Mouse (Mus musculus) midbrain, embryonic 13.5 days (tissue): Measurements from ENCODE around the gene Iqcf4. TPM values are rescaled to one million over a fixed set of nuclear protein-coding genes. Genes with fewer than 3 reads are reported as not detected.
"Not testable (repeated sequence)": the region's sequence is repeated elsewhere in the genome, so short reads cannot be mapped to it uniquely, and the experiment has no call there.

Experiments used
- ATAC-seq: fragments of 200-750 bp; cut with Nextera tagmentation; 2 replicates; pipeline ENCODE4 v1.8.0; 2017; ENCODE audit warnings: mild to moderate bottlenecking, moderate TSS enrichment, moderate library complexity
- H3K27ac ChIP-seq: fragments of 300-500 bp; sonication (generic); 2 replicates; pipeline ENCODE4 v1.5.1; 2015; ENCODE audit warnings: inconsistent platforms, mild to moderate bottlenecking, moderate library complexity
- H3K27me3 ChIP-seq: fragments of 300-500 bp; sonication (generic); 2 replicates; pipeline ENCODE4 v1.6.1; 2015; ENCODE audit warnings: mild to moderate bottlenecking, inconsistent platforms
- H3K36me3 ChIP-seq: fragments of 300-500 bp; sonication (generic); 2 replicates; pipeline ENCODE4 v1.6.1; 2015; ENCODE audit warnings: mild to moderate bottlenecking, inconsistent platforms
- H3K4me1 ChIP-seq: fragments of 300-500 bp; sonication (generic); replicated peaks from 2 replicates; pipeline ENCODE4 v1.6.1; 2015; ENCODE audit warnings: inconsistent platforms
- H3K4me2 ChIP-seq: fragments of 300-500 bp; sonication (generic); replicated peaks from 2 replicates; pipeline ENCODE4 v1.6.1; 2015; ENCODE audit warnings: moderate library complexity, mild to moderate bottlenecking, inconsistent platforms
- H3K4me3 ChIP-seq: fragments of 300-500 bp; sonication (generic); replicated peaks from 2 replicates; pipeline ENCODE4 v1.5.1; 2015; ENCODE audit warnings: mild to moderate bottlenecking, inconsistent platforms
- H3K9ac ChIP-seq: fragments of 300-500 bp; sonication (generic); replicated peaks from 2 replicates; pipeline ENCODE4 v1.6.1; 2015; ENCODE audit warnings: mild to moderate bottlenecking, inconsistent platforms
- H3K9me3 ChIP-seq: fragments of 300-500 bp; sonication (generic); 2 replicates; pipeline ENCODE4 v1.6.1; 2016; ENCODE audit warnings: mild to moderate bottlenecking, inconsistent platforms
- WGBS: fragments of 180-500 bp; shearing (Covaris S2); methylation state at CpG from one replicate; pipeline ENCODE4 v1.1.7; 2015; 5-methylcytosine and 5-hydroxymethylcytosine counted together
- polyA plus RNA-seq: library from polyadenylated mRNA; unstranded; fragments of >200 nt; fragmentation: Nextera tagmentation; extraction: Ambion mirVana; gene quantifications from 2 replicates; pipeline ENCODE4 v1.2.1, GENCODE M21; 2015

Gene Iqcf4
- polyA plus RNA-seq: not detected in 2 replicates

DNA sequence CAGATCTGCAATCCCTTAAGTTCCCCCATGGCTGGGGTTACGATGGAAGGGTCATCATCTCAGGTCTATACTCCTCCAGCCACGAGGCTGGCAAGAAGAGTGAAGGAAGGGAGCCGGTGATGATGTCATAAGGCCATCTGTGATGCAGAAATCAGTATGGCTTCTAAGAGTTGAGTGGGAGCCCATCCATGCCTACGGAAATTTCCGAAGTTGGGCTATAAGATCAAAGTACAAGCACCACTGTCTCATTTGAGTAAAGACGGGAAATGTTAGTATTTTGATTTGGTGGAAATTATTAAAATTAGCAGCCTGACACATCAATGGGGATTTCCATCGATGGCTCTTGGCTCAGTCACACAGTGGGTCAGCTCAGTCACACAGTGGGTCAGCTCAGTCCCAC is at the start of gene Iqcf4:
Iqcf4 (minus strand) TSS at position 101 of the 400 bp plus-strand sequence.
- Histone ChIP-seq H3K9me3 (no peaks in the 10 kb centered on the region), H3K36me3 (no peaks in the 10 kb centered on the region), H3K9ac (no peak within 1 kb of the TSS), H3K4me3 (no peak within 1 kb of the TSS), H3K4me2 (no peak within 1 kb of the TSS), H3K27ac (no peak within 1 kb of the TSS), H3K4me1 (no peaks in the 10 kb centered on the region), H3K27me3 (no peaks in the 10 kb centered on the region)
- WGBS: 90% methylated on average over 7 of the region's 7 CpGs
- ATAC-seq: no peak

DNA sequence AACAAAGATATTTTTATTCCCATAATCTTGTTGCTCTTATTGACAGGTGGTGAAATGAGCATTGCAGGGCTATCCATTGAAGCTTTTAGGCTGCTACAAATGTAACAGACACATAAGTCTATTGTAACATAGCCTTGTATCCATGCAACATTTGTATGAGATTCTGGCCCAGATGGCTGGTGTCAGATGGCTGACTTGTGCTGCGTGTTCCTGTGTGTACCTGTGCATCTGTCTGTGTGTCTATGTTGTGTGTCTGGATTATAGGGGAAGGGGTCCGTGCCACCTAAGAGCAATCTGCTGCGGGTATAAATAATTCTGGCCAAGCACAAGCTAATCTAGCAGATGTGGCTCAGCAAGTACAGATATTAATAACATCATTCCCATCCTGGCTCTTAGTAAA is 46.7 kb upstream of the Iqcf4 start:
- Histone ChIP-seq H3K27me3 (no peaks in the 10 kb centered on the region), H3K4me3 (no peak overlapping the region), H3K27ac (no peak overlapping the region), H3K9ac (no peak overlapping the region), H3K36me3 (no peaks in the 10 kb centered on the region), H3K4me1 (no peaks in the 10 kb centered on the region), H3K4me2 (no peak overlapping the region), H3K9me3 (peaks cover 3% of the 10 kb centered on the region; the same call in 1 of the 2 replicates)
- 85% methylated on average over 3 of the region's 3 CpGs for WGBS
- ATAC-seq: no peak

DNA sequence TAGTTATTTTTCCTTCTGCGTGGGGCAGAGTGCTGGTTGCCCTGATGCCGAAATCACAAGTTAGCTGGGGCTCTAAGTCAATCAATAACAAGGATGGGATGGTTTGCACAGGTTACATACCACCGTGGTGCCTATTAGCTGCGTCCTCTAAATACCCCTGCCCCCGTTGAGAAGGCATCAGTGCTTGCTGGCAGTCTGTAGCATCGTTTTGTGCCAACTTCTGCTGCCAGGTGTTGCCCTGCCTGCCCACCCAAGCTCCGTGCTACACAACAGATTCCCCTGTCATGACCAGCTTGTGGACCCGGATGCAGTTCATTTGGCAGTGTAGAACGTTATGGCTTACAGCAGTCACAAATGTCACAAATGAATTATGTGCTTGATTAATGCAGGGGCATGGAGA is 45.5 kb upstream of the Iqcf4 start:
- ATAC-seq: no peak
- no peak overlapping the region for H3K4me2 ChIP-seq
- no peaks in the 10 kb centered on the region for H3K27me3 ChIP-seq
- no peak overlapping the region for H3K9ac ChIP-seq
- H3K27ac ChIP-seq: no peak overlapping the region
- H3K9me3 ChIP-seq: peaks cover 3% of the 10 kb centered on the region; the same call in 1 of the 2 replicates
- H3K36me3 ChIP-seq: no peaks in the 10 kb centered on the region
- 90% methylated on average over 9 of the region's 9 CpGs for WGBS
- H3K4me3 ChIP-seq: no peak overlapping the region
- H3K4me1 ChIP-seq: no peaks in the 10 kb centered on the region

DNA sequence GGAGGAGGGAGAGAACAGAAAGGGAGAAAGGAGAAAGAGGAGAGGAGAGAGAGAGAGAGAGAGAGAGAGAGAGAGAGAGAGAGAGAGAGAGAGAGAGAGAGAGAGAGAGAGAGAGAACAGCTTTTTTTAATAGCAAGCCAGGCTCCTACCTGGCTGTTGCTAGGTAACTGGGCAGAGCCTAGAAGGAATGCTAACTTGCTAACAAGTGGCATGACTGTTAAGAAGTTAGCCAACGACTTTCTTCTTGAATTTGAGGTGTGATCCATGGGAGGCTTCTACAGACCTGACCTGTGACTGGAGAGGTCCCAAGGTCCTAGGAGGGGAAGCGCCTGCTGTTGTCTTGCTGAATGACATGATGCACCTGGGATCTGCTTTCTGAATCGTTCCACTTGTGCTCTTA is 43.8 kb upstream of the Iqcf4 start:
- H3K27me3 ChIP-seq: no peaks in the 10 kb centered on the region
- no peak overlapping the region for H3K4me3 ChIP-seq
- 53% methylated on average over 3 of the region's 3 CpGs for WGBS
- H3K9ac ChIP-seq: no peak overlapping the region
- no peaks in the 10 kb centered on the region for H3K36me3 ChIP-seq
- no peaks in the 10 kb centered on the region for H3K4me1 ChIP-seq
- no peak overlapping the region for H3K4me2 ChIP-seq
- H3K27ac ChIP-seq: no peak overlapping the region
- peaks cover 3% of the 10 kb centered on the region; the same call in 1 of the 2 replicates for H3K9me3 ChIP-seq
- no peak for ATAC-seq

DNA sequence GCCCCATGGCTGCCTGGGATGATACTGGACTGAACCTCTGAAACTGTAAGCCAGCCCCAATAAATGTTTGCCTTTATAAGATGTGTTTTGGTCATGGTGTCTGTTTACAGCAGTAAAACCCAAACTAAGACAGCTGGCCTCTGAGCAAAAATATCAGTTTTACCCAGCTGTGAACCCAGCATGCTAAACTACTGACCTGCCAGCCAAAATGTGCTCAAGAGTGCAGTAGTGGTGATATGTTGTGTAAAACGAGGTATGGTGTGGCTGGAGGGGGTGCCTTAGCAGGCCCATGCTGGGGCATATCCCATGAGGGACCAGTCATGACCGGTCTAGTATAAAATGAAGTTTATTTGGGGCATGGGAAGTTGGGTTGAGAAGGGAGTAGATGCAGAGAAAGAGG is 43.2 kb upstream of the Iqcf4 start:
- no peaks in the 10 kb centered on the region for H3K27me3 ChIP-seq
- H3K9me3 ChIP-seq: no peaks in the 10 kb centered on the region
- no peaks in the 10 kb centered on the region for H3K36me3 ChIP-seq
- no peak overlapping the region for H3K27ac ChIP-seq
- WGBS: 73% methylated on average over 2 of the region's 2 CpGs
- no peaks in the 10 kb centered on the region for H3K4me1 ChIP-seq
- no peak overlapping the region for H3K4me3 ChIP-seq
- no peak overlapping the region for H3K4me2 ChIP-seq
- ATAC-seq: no peak
- no peak overlapping the region for H3K9ac ChIP-seq

DNA sequence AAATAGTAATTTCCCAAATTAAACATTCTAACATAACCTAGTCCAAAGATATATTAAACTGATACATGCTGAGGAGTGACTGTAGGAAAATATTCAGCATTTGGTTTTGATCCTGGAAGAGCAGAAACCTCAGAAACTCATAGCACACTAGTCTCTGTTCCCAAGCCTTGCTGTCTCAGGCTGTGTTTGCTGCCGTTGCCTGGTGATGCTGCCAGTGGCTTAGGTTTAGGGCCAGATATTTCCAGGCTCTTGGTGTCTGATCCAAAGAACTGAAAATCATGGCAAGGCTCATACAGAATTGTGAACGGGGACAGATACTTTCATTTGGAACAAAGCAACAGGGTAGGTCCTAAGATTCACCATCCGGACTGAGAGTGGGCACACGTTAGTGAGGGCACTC is 39.9 kb upstream of the Iqcf4 start:
- no peaks in the 10 kb centered on the region for H3K36me3 ChIP-seq
- H3K4me1 ChIP-seq: no peaks in the 10 kb centered on the region
- H3K4me2 ChIP-seq: no peak overlapping the region
- ATAC-seq: no peak
- no peak overlapping the region for H3K27ac ChIP-seq
- H3K4me3 ChIP-seq: no peak overlapping the region
- no peaks in the 10 kb centered on the region for H3K27me3 ChIP-seq
- no peaks in the 10 kb centered on the region for H3K9me3 ChIP-seq
- H3K9ac ChIP-seq: no peak overlapping the region
- 79% methylated on average over 4 of the region's 4 CpGs for WGBS

DNA sequence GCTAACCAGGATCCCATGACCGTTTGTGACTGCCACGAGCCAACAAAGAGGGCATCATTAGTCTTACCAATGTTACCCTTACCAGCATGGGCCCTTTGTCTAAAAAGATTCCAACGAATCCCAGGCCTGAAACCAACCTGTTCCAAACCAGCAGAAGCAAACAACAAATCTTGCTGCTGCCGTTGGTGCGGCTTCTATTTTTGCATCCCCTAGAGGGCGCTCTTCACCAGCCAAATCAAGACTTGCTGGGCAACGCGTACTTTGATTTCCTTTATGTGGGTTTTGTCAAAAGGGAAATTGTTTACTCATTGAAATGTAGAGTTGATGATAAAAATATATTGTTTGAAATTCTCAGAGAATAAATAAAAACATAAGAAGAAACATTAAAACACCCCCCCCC is 29.8 kb upstream of the Iqcf4 start:
- H3K9ac ChIP-seq: no peak overlapping the region
- no peaks in the 10 kb centered on the region for H3K9me3 ChIP-seq
- 27% methylated on average over 8 of the region's 8 CpGs for WGBS
- no peak overlapping the region for H3K27ac ChIP-seq
- H3K4me2 ChIP-seq: no peak overlapping the region
- H3K27me3 ChIP-seq: no peaks in the 10 kb centered on the region
- H3K36me3 ChIP-seq: no peaks in the 10 kb centered on the region
- H3K4me1 ChIP-seq: 0 out of 2 replicates have a peak, but pooled peaks cover 2% of the 10 kb centered on the region
- ATAC-seq: no peak
- H3K4me3 ChIP-seq: no peak overlapping the region

DNA sequence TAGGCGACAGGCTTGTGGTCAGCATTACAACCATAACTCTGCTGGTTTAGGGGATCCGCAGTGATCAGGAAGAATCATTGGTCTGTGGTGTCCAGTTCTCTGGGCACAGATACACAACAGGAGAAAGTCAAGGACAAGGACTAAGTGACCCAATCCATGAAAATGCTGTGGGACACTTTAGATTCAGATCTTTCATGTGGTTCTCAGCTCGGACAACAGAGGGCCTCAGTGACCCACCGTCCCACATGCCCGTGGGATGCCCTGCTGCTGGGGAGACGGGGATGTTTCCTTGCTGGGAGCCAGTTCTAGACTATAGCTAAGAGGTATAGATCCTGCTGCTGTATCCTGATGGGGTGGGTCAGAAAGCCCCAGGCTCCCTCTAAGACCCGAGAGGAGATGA is 27.7 kb upstream of the Iqcf4 start:
- no peak overlapping the region for H3K4me2 ChIP-seq
- no peaks in the 10 kb centered on the region for H3K9me3 ChIP-seq
- H3K27ac ChIP-seq: no peak overlapping the region
- no peak overlapping the region for H3K9ac ChIP-seq
- H3K27me3 ChIP-seq: no peaks in the 10 kb centered on the region
- no peak overlapping the region for H3K4me3 ChIP-seq
- 39% methylated on average over 7 of the region's 7 CpGs for WGBS
- ATAC-seq: no peak
- H3K4me1 ChIP-seq: 0 out of 2 replicates have a peak, but pooled peaks cover 3% of the 10 kb centered on the region
- no peaks in the 10 kb centered on the region for H3K36me3 ChIP-seq

DNA sequence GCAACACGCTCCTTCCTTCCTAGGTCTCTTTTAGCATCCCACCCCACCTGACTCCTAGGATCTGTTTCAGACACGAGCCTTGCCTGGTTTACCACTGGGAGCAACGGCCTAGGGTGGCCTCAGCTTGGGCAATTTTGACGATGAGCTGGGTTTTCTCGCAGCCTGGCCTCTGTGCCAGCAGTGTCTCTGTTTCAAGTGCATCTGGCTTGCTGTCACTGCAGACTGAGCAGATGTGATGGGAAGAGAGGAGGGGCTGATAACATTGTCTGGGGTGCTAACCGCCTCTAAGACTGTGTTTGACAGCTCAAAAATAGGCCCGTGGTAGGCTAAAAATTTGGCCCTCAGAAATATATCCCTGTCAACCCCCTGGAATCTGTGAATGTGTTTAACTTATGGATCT is 25.0 kb upstream of the Iqcf4 start:
- no peaks in the 10 kb centered on the region for H3K9me3 ChIP-seq
- H3K9ac ChIP-seq: peak overlapping the region; percentile 36; the same call in 1 of the 2 replicates
- no peaks in the 10 kb centered on the region for H3K27me3 ChIP-seq
- H3K4me2 ChIP-seq: no peak overlapping the region
- 0 out of 2 replicates have a peak, but pooled peaks cover 3% of the 10 kb centered on the region for H3K4me1 ChIP-seq
- no peak overlapping the region for H3K4me3 ChIP-seq
- 79% methylated on average over 7 of the region's 7 CpGs for WGBS
- ATAC-seq: no peak
- H3K27ac ChIP-seq: no peak overlapping the region
- no peaks in the 10 kb centered on the region for H3K36me3 ChIP-seq

DNA sequence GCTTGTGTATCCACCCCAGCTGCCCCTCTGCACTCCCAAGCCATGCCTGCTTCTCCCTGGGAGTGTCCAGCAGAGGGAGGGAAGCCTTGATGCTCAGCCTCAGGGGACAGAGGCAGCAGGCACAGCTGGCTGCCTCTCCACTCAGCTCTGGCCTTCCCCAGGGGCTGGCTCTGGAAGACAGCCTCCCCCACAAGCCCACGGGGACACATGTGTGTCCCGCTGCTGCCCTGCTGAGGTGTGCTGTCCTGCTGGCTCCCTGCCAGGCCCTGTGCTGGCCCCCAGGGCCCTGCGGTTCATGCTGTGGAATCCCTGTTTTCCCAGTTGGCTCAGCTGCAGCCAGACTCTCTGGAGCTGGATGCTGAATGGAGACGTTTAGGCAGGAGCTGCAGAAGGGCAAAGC is 24.6 kb upstream of the Iqcf4 start:
- 19% methylated on average over 4 of the region's 4 CpGs for WGBS

DNA sequence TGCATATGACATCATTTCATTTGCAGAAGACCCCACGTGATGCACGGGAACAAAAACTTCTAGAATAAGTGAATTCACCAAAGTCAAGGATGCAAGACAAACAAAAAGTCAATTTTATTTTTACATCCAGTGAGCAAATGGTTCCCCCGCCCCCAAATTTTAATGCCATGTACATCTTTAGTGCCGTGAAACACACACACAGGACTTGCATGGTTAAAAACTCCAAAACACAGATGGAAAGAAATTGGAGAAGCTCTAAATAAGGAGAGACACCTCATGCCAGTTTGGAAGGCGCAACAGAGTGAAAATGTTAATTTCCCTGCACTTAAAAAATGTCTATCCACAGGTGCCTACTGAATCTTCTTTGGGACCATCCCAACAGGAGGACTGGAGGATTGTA is 21.4 kb upstream of the Iqcf4 start:
- ATAC-seq: no peak
- Histone ChIP-seq H3K4me2 (no peak overlapping the region), H3K4me3 (no peak overlapping the region), H3K27me3 (no peaks in the 10 kb centered on the region), H3K4me1 (0 out of 2 replicates have a peak, but pooled peaks cover 3% of the 10 kb centered on the region), H3K27ac (no peak overlapping the region), H3K36me3 (no peaks in the 10 kb centered on the region), H3K9me3 (no peaks in the 10 kb centered on the region), H3K9ac (no peak overlapping the region)
- WGBS: 90% methylated on average over 5 of the region's 5 CpGs

More for the DNA sequence above, 24.6 kb upstream of the Iqcf4 start:
- H3K4me3 ChIP-seq, H3K9me3 ChIP-seq, H3K4me1 ChIP-seq, ATAC-seq, H3K36me3 ChIP-seq, H3K4me2 ChIP-seq, H3K27me3 ChIP-seq, H3K27ac ChIP-seq: not testable (repeated sequence)
- peak overlapping the region; percentile 36; the same call in 1 of the 2 replicates for H3K9ac ChIP-seq

DNA sequence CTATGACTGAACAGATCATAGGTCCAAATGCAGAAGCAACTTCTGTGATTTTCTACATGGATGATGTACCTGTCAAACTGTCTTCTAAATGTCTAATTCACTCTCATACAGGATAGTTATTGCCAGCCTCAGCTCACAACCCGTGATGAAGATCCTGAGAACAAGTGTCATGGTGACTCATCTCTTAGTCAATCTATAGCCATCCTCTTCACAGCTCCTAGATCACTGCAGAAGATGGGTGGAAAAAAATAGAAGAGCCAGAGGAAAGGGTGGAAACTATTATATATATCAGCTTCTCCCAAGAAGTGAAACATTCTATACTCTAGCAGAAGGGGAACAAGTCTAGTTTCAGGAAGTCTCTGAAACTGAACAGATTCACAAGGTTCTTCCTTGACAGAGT is 11.8 kb upstream of the Iqcf4 start:
- WGBS: 84% methylated on average over 1 of the region's 1 CpGs
- Histone ChIP-seq H3K27me3 (no peaks in the 10 kb centered on the region), H3K4me2 (no peak overlapping the region), H3K4me3 (no peak overlapping the region), H3K27ac (no peak overlapping the region), H3K9ac (no peak overlapping the region), H3K36me3 (no peaks in the 10 kb centered on the region), H3K4me1 (no peaks in the 10 kb centered on the region), H3K9me3 (no peaks in the 10 kb centered on the region)
- ATAC-seq: no peak

DNA sequence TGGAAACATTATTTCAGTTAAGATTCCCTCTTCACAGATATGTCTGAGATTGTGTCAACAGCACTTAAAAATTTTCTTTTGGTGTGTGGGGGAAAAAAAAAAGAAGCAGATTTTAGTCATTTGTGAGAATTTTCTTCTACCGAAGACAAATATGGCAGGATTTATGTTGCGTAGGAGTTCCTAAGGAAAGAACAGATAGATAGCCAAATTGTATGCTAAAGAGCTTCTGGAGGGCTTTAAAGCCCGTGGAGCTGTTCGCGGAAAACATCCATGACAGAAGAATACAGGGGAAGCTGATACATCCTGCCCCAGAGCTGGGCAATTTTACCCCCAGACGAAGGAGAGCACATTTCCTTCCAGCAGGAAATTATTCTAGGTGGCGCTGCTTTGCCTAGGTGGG is 9.2 kb upstream of the Iqcf4 start:
- Histone ChIP-seq H3K9me3 (no peaks in the 10 kb centered on the region), H3K36me3 (no peaks in the 10 kb centered on the region), H3K27me3 (no peaks in the 10 kb centered on the region), H3K4me1 (no peaks in the 10 kb centered on the region), H3K9ac (no peak overlapping the region), H3K4me3 (no peak overlapping the region), H3K27ac (no peak overlapping the region), H3K4me2 (no peak overlapping the region)
- no peak for ATAC-seq
- WGBS: 83% methylated on average over 7 of the region's 7 CpGs
